Mouse (Mus musculus) embryonic facial prominence, embryonic 12.5 days (tissue): ENCODE measurements at regions not wholly inside any gene's neighbourhood (a gene's known extent, or its start where the extent isn't known, plus 50 kb on each side); places are given as distances from the start of the nearest gene placed in this dataset.

ENCODE experiments used
- ATAC-seq: fragments of 200-750 bp; cut with Nextera tagmentation; 2 replicates; pipeline ENCODE4 v1.8.0; 2017; ENCODE audit not compliant: insufficient number of reproducible peaks, insufficient read depth, low FRiP score, low TSS enrichment
- H3K27ac ChIP-seq: fragments of 300-500 bp; sonication (generic); 2 replicates; pipeline ENCODE4 v1.5.1; 2016; ENCODE audit warnings: mild to moderate bottlenecking
- H3K27me3 ChIP-seq: fragments of 300-500 bp; sonication (generic); 2 replicates; pipeline ENCODE4 v1.6.1; 2016; ENCODE audit warnings: mild to moderate bottlenecking, moderate library complexity
- H3K36me3 ChIP-seq: fragments of 300-500 bp; sonication (generic); 2 replicates; pipeline ENCODE4 v1.6.1; 2016; ENCODE audit warnings: mild to moderate bottlenecking
- H3K4me1 ChIP-seq: fragments of 300-500 bp; sonication (generic); 2 replicates; pipeline ENCODE4 v1.6.1; 2016
- H3K4me2 ChIP-seq: fragments of 300-500 bp; sonication (generic); replicated peaks from 2 replicates; pipeline ENCODE4 v1.6.1; 2016; ENCODE audit warnings: mild to moderate bottlenecking, moderate library complexity
- H3K4me3 ChIP-seq: fragments of 300-500 bp; sonication (generic); 2 replicates; pipeline ENCODE4 v1.5.1; 2016; ENCODE audit warnings: mild to moderate bottlenecking
- H3K9ac ChIP-seq: fragments of 300-500 bp; sonication (generic); 2 replicates; pipeline ENCODE4 v1.6.1; 2016; ENCODE audit warnings: mild to moderate bottlenecking, moderate library complexity
- H3K9me3 ChIP-seq: fragments of 300-500 bp; sonication (generic); 2 replicates; pipeline ENCODE4 v1.6.1; 2016; ENCODE audit warnings: mild to moderate bottlenecking, moderate library complexity
- WGBS: fragments of 180-500 bp; shearing (Covaris S2); methylation state at CpG from one replicate; pipeline ENCODE4 v1.1.7; 2016; 5-methylcytosine and 5-hydroxymethylcytosine counted together

DNA sequence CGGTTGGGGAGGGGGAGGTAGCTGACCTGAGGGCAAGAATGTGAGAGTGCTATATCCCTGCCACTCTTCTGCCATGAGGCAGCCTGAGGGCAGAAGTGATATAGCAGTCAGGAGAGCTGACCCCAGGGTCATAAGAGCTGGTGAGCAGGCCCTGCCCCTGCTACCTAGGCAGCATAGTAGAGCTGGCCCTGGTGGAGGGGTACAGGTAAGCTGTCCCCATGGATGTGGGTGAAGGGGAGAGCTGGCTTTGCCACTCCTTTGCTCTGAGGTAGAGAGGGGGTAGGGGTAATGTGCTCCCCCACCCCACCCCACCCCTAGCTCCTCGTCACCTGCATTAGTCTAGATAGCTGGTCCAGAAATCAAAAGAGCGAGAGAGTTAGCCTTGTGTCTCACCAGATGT, 61.3 kb upstream of the Gm3839 start:
- 76% methylated on average over 3 of the region's 3 CpGs for WGBS
- Histone ChIP-seq H3K9ac (no peak overlapping the region), H3K9me3 (no peaks in the 10 kb centered on the region), H3K4me2 (no peak overlapping the region), H3K36me3 (no peaks in the 10 kb centered on the region), H3K27me3 (no peaks in the 10 kb centered on the region), H3K4me1 (no peaks in the 10 kb centered on the region), H3K4me3 (no peak overlapping the region), H3K27ac (no peak overlapping the region)
- 0 out of 2 replicates have a peak, but pooled peaks have one; percentile 60 for ATAC-seq

DNA sequence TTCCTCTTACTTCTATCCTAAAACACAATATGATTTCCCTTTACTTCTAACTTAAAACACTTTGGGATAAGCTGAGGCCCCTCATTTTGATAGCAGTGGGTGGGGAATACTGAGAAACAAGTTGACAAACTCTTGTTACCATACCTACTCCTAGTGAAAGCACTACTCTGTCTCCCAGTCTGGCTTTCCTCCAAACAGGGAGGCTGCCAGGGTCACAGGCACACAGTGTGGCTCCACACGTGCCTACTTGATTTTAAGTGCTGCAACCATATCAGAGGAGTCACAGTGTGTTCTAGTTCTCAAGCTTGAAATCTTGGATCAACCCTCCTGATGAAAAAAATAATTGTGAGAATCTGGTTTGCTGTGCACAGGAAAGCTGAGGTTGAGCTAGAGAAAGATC, 65.8 kb upstream of the Gm3839 start:
- no peaks in the 10 kb centered on the region for H3K36me3 ChIP-seq
- no peaks in the 10 kb centered on the region for H3K4me1 ChIP-seq
- no peak for ATAC-seq
- H3K9me3 ChIP-seq, result no peaks in the 10 kb centered on the region
- H3K27me3 ChIP-seq, result no peaks in the 10 kb centered on the region
- no peak overlapping the region for H3K9ac ChIP-seq
- no peak overlapping the region for H3K27ac ChIP-seq
- H3K4me3 ChIP-seq, result no peak overlapping the region
- 65% methylated on average over 1 of the region's 1 CpGs for WGBS
- no peak overlapping the region for H3K4me2 ChIP-seq

DNA sequence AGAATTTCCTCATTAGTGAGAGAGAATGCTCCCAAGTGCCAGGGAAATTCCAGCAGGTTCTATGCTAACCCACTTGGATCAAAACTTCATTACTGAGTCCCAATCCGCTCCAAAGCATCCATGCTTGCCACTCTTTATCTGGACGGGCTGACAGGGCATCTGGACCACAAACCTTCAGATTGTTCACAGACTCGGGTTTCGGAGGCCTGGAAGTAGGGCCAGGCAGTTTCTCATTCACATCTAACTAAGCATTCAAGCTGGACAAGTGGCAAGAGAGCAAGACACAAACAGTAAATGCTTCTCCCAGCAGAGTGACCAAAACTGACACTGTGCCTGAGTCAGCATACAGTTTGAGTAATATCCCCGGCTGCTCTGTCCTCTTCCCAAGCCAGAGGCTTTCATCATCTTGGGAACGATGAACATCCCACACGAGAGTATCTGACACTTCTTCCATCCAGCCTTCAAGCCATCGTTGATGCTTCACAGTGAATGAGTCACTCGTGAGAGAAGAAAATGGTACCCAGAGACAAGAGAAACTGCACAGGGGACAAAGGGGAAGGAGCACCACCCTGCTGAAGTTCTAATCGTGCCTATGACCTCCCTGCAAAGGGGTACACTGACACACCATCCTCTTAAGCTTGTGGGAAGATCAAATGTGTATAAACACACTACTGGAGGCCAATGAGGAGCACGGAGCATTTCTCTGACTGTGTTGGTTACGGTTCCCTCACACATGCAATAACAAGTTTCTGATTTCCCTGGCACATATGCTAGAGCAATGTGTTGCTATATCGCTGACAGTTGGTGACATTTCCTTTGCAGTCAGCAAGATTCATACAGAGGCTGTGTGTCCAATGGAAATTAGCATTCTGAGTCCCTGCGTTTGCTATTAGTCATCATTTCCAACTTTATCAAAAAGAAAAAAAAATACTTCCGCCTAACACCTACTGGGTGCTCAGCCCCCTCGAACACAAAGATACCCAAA, 72.0 kb upstream of the Gm3839 start:
- WGBS, result 82% methylated on average over 16 of the region's 16 CpGs
- Histone ChIP-seq H3K4me1 (no peaks in the 10 kb centered on the region), H3K4me3 (no peak overlapping the region), H3K36me3 (no peaks in the 10 kb centered on the region), H3K4me2 (no peak overlapping the region), H3K9me3 (no peaks in the 10 kb centered on the region), H3K9ac (no peak overlapping the region), H3K27ac (no peak overlapping the region), H3K27me3 (no peaks in the 10 kb centered on the region)
- ATAC-seq, result no peak

- no peaks in the 10 kb centered on the region for H3K9me3 ChIP-seq
- H3K4me1 ChIP-seq, result no peaks in the 10 kb centered on the region
- WGBS, result 59% methylated on average over 7 of the region's 7 CpGs
- H3K27me3 ChIP-seq, result no peaks in the 10 kb centered on the region
- H3K4me3 ChIP-seq, result no peak overlapping the region
- ATAC-seq, result no peak
- H3K27ac ChIP-seq, result no peak overlapping the region
- no peaks in the 10 kb centered on the region for H3K36me3 ChIP-seq
- H3K4me2 ChIP-seq, result no peak overlapping the region
- H3K9ac ChIP-seq, result no peak overlapping the region
Measured at GRCm38 (mm10) chr14:11435166-11435784, 78.7 kb upstream of the Gm3839 start.

GRCm38 (mm10) chr14:11438611-11439010, 82.1 kb upstream of the Gm3839 start:
- ATAC-seq, result no peak
- no peaks in the 10 kb centered on the region for H3K36me3 ChIP-seq
- H3K27me3 ChIP-seq, result no peaks in the 10 kb centered on the region
- no peak overlapping the region for H3K4me2 ChIP-seq
- H3K9ac ChIP-seq, result no peak overlapping the region
- H3K27ac ChIP-seq, result no peak overlapping the region
- H3K4me3 ChIP-seq, result no peak overlapping the region
- WGBS, result 75% methylated on average over 2 of the region's 2 CpGs
- H3K4me1 ChIP-seq, result no peaks in the 10 kb centered on the region
- no peaks in the 10 kb centered on the region for H3K9me3 ChIP-seq

GRCm38 (mm10) chr14:11440176-11440575, 83.7 kb upstream of the Gm3839 start:
- no peak for ATAC-seq
- H3K36me3 ChIP-seq, result no peaks in the 10 kb centered on the region
- H3K4me3 ChIP-seq, result no peak overlapping the region
- H3K27ac ChIP-seq, result no peak overlapping the region
- no peaks in the 10 kb centered on the region for H3K27me3 ChIP-seq
- H3K9ac ChIP-seq, result no peak overlapping the region
- H3K4me2 ChIP-seq, result no peak overlapping the region
- H3K4me1 ChIP-seq, result no peaks in the 10 kb centered on the region
- 61% methylated on average over 2 of the region's 2 CpGs for WGBS
- H3K9me3 ChIP-seq, result no peaks in the 10 kb centered on the region

DNA sequence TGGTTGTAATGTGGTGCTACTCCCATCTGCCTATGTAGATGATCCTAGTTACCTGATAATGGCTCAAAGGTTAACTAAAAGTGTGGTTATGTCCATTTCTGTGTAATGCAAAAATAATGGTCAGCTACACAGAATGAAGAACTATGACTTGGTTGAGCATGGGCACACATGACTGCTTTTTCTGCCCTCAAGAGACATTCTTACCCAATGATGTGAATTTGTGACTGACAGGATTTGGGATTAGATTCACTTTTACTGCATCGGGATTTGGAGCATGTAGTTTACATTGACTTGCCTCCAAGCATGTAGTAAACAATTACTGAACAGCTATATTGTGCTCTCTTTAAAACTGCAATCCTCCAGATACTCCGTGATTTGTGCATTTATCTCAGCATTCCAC, 93.4 kb upstream of the Gm3839 start:
- no peak for ATAC-seq
- no peak overlapping the region for H3K4me2 ChIP-seq
- H3K9me3 ChIP-seq, result 0 out of 2 replicates have a peak, but pooled peaks cover 1% of the 10 kb centered on the region
- H3K4me3 ChIP-seq, result no peak overlapping the region
- no peak overlapping the region for H3K27ac ChIP-seq
- no peaks in the 10 kb centered on the region for H3K36me3 ChIP-seq
- 88% methylated on average over 2 of the region's 2 CpGs for whole genome bisulfite sequencing
- no peaks in the 10 kb centered on the region for H3K4me1 ChIP-seq
- no peaks in the 10 kb centered on the region for H3K27me3 ChIP-seq
- no peak overlapping the region for H3K9ac ChIP-seq

DNA sequence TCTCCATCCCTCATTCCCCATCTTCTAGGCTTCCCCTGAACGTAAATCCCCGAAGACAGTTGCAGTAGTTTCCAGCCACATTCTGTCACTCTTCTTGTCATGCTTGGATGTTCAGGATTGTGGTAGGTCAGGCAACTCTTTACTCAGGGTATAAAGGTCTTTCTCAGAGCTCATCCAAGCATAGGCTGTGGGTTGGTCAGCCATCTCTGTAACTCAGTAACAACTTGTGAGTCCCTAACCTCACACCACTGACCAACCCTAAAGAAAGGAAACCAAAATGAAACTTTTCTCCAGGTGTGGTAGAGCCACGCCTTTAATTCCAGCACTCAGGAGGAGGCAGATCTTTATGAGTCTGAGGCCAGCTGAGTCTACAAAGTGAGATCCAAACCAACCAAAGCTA, 75.6 kb upstream of the Ptprg start:
- 94% methylated on average over 3 of the region's 3 CpGs for WGBS
- H3K9me3 ChIP-seq, result no peaks in the 10 kb centered on the region
- no peaks in the 10 kb centered on the region for H3K27me3 ChIP-seq
- no peak overlapping the region for H3K4me2 ChIP-seq
- H3K4me1 ChIP-seq, result no peaks in the 10 kb centered on the region
- H3K4me3 ChIP-seq, result no peak overlapping the region
- H3K9ac ChIP-seq, result no peak overlapping the region
- H3K36me3 ChIP-seq, result no peaks in the 10 kb centered on the region
- ATAC-seq, result no peak
- H3K27ac ChIP-seq, result no peak overlapping the region

DNA sequence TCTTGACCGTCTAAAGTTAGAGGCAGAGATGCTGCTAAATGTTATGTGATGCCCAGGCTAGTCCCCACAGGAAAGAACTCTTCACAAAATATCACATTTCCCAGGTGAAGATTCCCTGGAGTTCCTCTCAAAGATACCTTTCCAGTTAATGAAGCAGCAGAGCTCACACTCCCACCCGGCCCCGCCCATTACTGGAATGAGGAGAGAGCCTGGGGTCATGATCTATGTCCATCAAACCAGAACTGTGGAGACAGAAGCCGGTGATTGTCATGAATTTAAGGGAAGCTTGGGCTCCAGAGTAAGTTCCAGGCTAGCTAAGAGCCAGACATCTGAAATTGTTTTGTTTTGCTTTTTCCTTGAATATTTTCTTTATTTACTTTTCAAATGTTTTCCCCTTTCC, 71.2 kb upstream of the Ptprg start:
- no peaks in the 10 kb centered on the region for H3K27me3 ChIP-seq
- no peak for ATAC-seq
- H3K36me3 ChIP-seq, result no peaks in the 10 kb centered on the region
- H3K4me1 ChIP-seq, result no peaks in the 10 kb centered on the region
- H3K9me3 ChIP-seq, result no peaks in the 10 kb centered on the region
- H3K4me3 ChIP-seq, result no peak overlapping the region
- no peak overlapping the region for H3K27ac ChIP-seq
- H3K9ac ChIP-seq, result no peak overlapping the region
- no peak overlapping the region for H3K4me2 ChIP-seq
- WGBS, result 52% methylated on average over 4 of the region's 4 CpGs

GRCm38 (mm10) chr14:11486287-11486686, 67.0 kb upstream of the Ptprg start:
- Histone ChIP-seq H3K36me3 (no peaks in the 10 kb centered on the region), H3K4me2 (no peak overlapping the region), H3K4me3 (no peak overlapping the region), H3K27ac (no peak overlapping the region), H3K27me3 (no peaks in the 10 kb centered on the region), H3K9me3 (no peaks in the 10 kb centered on the region), H3K4me1 (no peaks in the 10 kb centered on the region), H3K9ac (no peak overlapping the region)
- no peak for ATAC-seq
- 54% methylated on average over 3 of the region's 3 CpGs for WGBS

DNA sequence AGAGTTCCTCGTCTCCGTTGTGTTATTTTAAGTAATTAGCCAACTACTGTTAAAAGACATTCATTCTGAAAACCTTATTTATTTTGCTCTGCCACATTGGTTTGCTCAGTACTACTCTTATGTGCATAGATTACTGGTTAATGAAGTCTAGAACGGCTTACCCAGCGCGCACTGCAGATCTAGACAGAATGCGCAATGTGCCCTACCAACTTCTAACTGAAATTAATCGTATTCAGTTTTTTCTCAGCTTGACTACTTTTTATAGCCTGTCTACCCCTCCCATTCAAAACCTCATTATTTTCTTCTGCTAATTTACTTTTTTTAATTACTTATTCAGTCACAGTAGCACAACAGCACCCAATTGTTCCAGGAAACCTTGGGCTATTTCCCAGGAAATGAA, 51.6 kb upstream of the Ptprg start:
- 75% methylated on average over 7 of the region's 7 CpGs for WGBS
- Histone ChIP-seq H3K27me3 (no peaks in the 10 kb centered on the region), H3K4me2 (no peak overlapping the region), H3K9ac (no peak overlapping the region), H3K27ac (no peak overlapping the region), H3K4me3 (no peak overlapping the region), H3K9me3 (no peaks in the 10 kb centered on the region), H3K4me1 (0 out of 2 replicates have a peak, but pooled peaks cover 5% of the 10 kb centered on the region), H3K36me3 (no peaks in the 10 kb centered on the region)
- ATAC-seq, result no peak

GRCm38 (mm10) chr14:11503156-11503555, 50.2 kb upstream of the Ptprg start:
- H3K27me3 ChIP-seq, result no peaks in the 10 kb centered on the region
- H3K9ac ChIP-seq, result no peak overlapping the region
- H3K27ac ChIP-seq, result no peak overlapping the region
- H3K36me3 ChIP-seq, result no peaks in the 10 kb centered on the region
- H3K4me3 ChIP-seq, result no peak overlapping the region
- H3K4me2 ChIP-seq, result no peak overlapping the region
- no peaks in the 10 kb centered on the region for H3K9me3 ChIP-seq
- ATAC-seq, result no peak
- H3K4me1 ChIP-seq, result peaks cover 9% of the 10 kb centered on the region; the same call in 1 of the 2 replicates
